Mouse (Mus musculus): ENCODE data around the gene Tanc1.
"Not testable (repeated sequence)": the region's sequence is repeated elsewhere in the genome, so short reads cannot be mapped to it uniquely, and the experiment has no call there.

Gene Tanc1

GRCm38 (mm10) chr2:59841944-59842343, 230.1 kb downstream of the Tanc1 start:
- DNase-seq, result no peak

- DNase-seq, result no peak
Observed at GRCm38 (mm10) chr2:59842556-59843008, 230.7 kb downstream of the Tanc1 start.

GRCm38 (mm10) chr2:59843156-59843555, 231.3 kb downstream of the Tanc1 start:
- no peak for DNase-seq

- DNase-seq, result no peak
Observed at GRCm38 (mm10) chr2:59843848-59844247, 232.0 kb downstream of the Tanc1 start.

- not testable (repeated sequence) for DNase-seq
Observed at GRCm38 (mm10) chr2:59851885-59852284, 240.0 kb downstream of the Tanc1 start.

GRCm38 (mm10) chr2:59852916-59853315, 241.1 kb downstream of the Tanc1 start:
- no peak for DNase-seq

- DNase-seq, result no peak
Observed at GRCm38 (mm10) chr2:59853543-59853942, 241.7 kb downstream of the Tanc1 start.

GRCm38 (mm10) chr2:59854363-59854762, 242.5 kb downstream of the Tanc1 start:
- no peak for DNase-seq

- DNase-seq, result no peak
Observed at GRCm38 (mm10) chr2:59862618-59863017, 250.8 kb downstream of the Tanc1 start.

GRCm38 (mm10) chr2:59870526-59870925, 258.7 kb downstream of the Tanc1 start:
- DNase-seq, result no peak

GRCm38 (mm10) chr2:59876482-59876881, 264.6 kb downstream of the Tanc1 start:
- DNase-seq, result no peak

- DNase-seq, result no peak
Observed at GRCm38 (mm10) chr2:59877335-59877734, 265.5 kb downstream of the Tanc1 start.

GRCm38 (mm10) chr2:59878221-59878620, 266.4 kb downstream of the Tanc1 start:
- DNase-seq, result no peak

- no peak for DNase-seq
Observed at GRCm38 (mm10) chr2:59881404-59881803, 269.6 kb downstream of the Tanc1 start.

GRCm38 (mm10) chr2:59881831-59882741, 270.2 kb downstream of the Tanc1 start, which contains the start of gene Wdsub1:
Gene Wdsub1 (minus strand): TSS chr2:59882591.
- peak; percentile 91 for DNase-seq

- DNase-seq, result no peak
Observed at GRCm38 (mm10) chr2:59882742-59883281, 271.0 kb downstream of the Tanc1 start.

GRCm38 (mm10) chr2:59889699-59890098, 277.9 kb downstream of the Tanc1 start:
- no peak for DNase-seq
